Mouse (Mus musculus): ENCODE data around the gene Mark2. TPM values are rescaled to one million over a fixed set of nuclear protein-coding genes. Genes with fewer than 3 reads are reported as not detected.
A peak's percentile ranks its signal among the peaks of the same experiment; 100 is the strongest.

Mark2 gene
- polyA plus RNA-seq, 1 experiment from 2014 or later = 44.7 TPM

- no peak overlapping the region for H3K4me2 ChIP-seq (replicated peaks; ENCODE audit: low read depth)
- H3K9ac ChIP-seq (ENCODE audit: low read length) = peak overlapping the region; percentile 23
These were observed 76.0 kb downstream of the Mark2 start for GRCm38 (mm10) chr19:7265478-7266191.

DNA sequence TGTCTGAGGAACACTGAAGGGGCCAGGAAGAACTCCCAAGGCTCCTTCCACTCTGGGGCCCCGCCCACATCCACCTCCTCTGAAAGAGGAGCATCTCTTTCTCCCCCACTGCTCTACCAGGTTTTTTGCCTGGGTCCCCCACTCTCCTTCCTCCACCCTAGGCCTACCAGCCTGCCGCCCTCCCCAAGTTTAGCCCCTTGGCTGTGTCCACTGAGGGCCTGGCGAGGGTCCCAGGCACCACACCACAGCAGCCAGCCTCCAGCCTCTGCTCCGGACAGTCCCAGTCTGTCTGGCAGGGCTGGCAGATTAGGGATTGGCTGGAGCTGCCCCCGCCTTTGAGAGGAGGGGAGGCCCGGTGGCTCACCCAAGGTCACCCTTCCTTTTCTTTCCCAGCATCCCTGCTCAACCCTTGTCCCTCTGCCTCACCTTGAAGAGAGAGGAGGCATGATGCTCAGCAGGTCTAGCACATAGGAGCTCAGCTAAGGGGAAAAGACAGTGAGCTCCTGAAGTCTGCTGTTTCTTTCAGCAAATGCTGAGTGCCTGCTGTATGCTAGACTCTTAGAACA, 76.8 kb downstream of the Mark2 start:
- DNase-seq (ENCODE audit: low spot score) (no peak), ATAC-seq (ENCODE audit: low FRiP score, low TSS enrichment) (no peak)
- H3K9ac ChIP-seq (ENCODE audit: low read length) = no peak overlapping the region
- 26% methylated on average over 6 of the region's 6 CpGs for WGBS
- no peaks in the 10 kb centered on the region for H3K9me3 ChIP-seq (ENCODE audit: control insufficient read depth, low read length)
- no peak overlapping the region for H3K4me3 ChIP-seq (ENCODE audit: low read depth, low read length)
- H3K4me2 ChIP-seq (replicated peaks; ENCODE audit: low read depth) = no peak overlapping the region
- peaks cover 24% of the 10 kb centered on the region for H3K4me1 ChIP-seq (replicated peaks; ENCODE audit: control insufficient read depth, insufficient read depth)
- TF ChIP-seq EP300 (optimal IDR thresholded peaks at IDR 0.05) = no peak
- TF ChIP-seq CTCF (IDR thresholded peaks at IDR 0.05; ENCODE audit: low read depth) = no peak
- no peaks in the 10 kb centered on the region for H3K36me3 ChIP-seq (ENCODE audit: control insufficient read depth, insufficient read depth, low read length)
- H3K27me3 ChIP-seq (ENCODE audit: control insufficient read depth, insufficient read depth, low read length) = no peaks in the 10 kb centered on the region
- H3K27ac ChIP-seq (replicated peaks) = no peak overlapping the region; the same call in 1 of the 2 replicates

More at GRCm38 (mm10) chr19:7265478-7266191, 76.0 kb downstream of the Mark2 start:
- Histone ChIP-seq H3K4me3 (ENCODE audit: low read depth, low read length) (no peak overlapping the region), H3K4me1 (replicated peaks; ENCODE audit: control insufficient read depth, insufficient read depth) (peaks cover 24% of the 10 kb centered on the region), H3K36me3 (ENCODE audit: control insufficient read depth, insufficient read depth, low read length) (no peaks in the 10 kb centered on the region), H3K27ac (replicated peaks) (peak overlapping the region; percentile 45), H3K27me3 (ENCODE audit: control insufficient read depth, insufficient read depth, low read length) (no peaks in the 10 kb centered on the region), H3K9me3 (ENCODE audit: control insufficient read depth, low read length) (no peaks in the 10 kb centered on the region)
- no peak for TF ChIP-seq EP300 (optimal IDR thresholded peaks at IDR 0.05)
- no peak for TF ChIP-seq CTCF (IDR thresholded peaks at IDR 0.05; ENCODE audit: low read depth)
- 30% methylated on average over 14 of the region's 14 CpGs for WGBS
- DNase-seq (ENCODE audit: low spot score) = no peak
- no peak for ATAC-seq (ENCODE audit: low FRiP score, low TSS enrichment)

DNA sequence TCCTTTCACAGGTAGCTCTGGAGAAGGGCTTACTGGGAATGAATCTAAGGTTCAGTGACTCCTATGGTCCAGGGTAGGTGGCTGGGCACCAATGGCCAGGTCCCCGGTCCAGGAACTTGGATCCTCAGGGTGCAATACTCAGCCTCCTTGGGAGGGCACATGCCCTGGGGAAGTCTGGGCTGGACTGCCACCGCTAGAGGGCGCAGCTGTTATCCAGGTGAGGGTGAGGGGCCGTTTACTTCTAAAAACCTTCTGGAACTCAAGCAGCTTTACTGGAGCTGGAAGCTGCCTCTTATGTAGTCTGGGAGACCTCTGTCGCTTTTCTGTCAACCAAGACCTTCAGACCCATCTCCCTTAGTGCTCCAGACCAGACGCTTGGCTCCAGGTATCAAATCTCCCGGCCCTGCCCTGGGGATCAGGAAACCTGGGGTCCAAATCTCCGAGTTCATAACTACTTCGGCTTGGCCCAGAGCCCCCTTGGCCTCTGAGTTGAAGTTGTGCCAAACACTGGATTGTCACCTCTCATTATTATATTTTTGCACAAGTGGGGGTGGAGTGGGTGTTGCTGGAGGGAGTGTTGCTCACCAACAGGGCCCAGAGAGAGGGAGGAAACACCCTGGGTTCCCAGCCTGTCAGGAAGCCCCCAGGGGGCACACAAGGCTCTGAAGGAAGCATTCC, 77.4 kb downstream of the Mark2 start:
- ATAC-seq (ENCODE audit: low FRiP score, low TSS enrichment) (no peak), DNase-seq (ENCODE audit: low spot score) (peak; percentile 88)
- H3K27me3 ChIP-seq (ENCODE audit: control insufficient read depth, insufficient read depth, low read length) = no peaks in the 10 kb centered on the region
- no peak overlapping the region for H3K4me3 ChIP-seq (ENCODE audit: low read depth, low read length)
- no peak overlapping the region for H3K4me2 ChIP-seq (replicated peaks; ENCODE audit: low read depth)
- H3K9ac ChIP-seq (ENCODE audit: low read length) = no peak overlapping the region
- H3K4me1 ChIP-seq (replicated peaks; ENCODE audit: control insufficient read depth, insufficient read depth) = peaks cover 22% of the 10 kb centered on the region
- no peaks in the 10 kb centered on the region for H3K9me3 ChIP-seq (ENCODE audit: control insufficient read depth, low read length)
- TF ChIP-seq EP300 (optimal IDR thresholded peaks at IDR 0.05) = no peak
- peak; percentile 91 for TF ChIP-seq CTCF (IDR thresholded peaks at IDR 0.05; ENCODE audit: low read depth)
- no peak overlapping the region for H3K27ac ChIP-seq (replicated peaks)
- H3K36me3 ChIP-seq (ENCODE audit: control insufficient read depth, insufficient read depth, low read length) = no peaks in the 10 kb centered on the region
- WGBS = 17% methylated on average over 9 of the region's 9 CpGs

DNA sequence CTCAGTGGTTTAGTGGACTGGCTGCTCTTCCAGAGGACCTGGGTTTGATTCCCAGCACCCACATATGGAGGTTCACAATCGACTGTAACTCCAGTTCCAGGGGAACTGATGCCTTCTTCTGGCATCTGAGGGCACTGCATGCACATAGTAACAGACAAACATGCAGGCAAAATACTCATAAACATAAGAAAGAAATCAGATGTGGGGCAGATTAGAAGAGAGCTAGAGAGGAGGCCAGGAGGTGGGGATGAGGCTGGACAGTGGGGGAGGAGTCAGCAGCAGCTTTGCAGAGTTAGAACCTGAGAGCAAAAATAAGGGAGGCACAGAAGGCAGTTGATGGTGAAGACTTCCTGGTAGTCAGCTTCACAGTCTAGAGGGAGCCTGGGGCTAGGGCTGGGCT, 79.1 kb downstream of the Mark2 start:
- Histone ChIP-seq H3K27me3 (ENCODE audit: control insufficient read depth, insufficient read depth, low read length) (no peaks in the 10 kb centered on the region), H3K9me3 (ENCODE audit: control insufficient read depth, low read length) (no peaks in the 10 kb centered on the region), H3K27ac (replicated peaks) (no peak overlapping the region), H3K4me2 (replicated peaks; ENCODE audit: low read depth) (no peak overlapping the region), H3K4me3 (ENCODE audit: low read depth, low read length) (no peak overlapping the region), H3K4me1 (replicated peaks; ENCODE audit: control insufficient read depth, insufficient read depth) (peaks cover 17% of the 10 kb centered on the region), H3K9ac (ENCODE audit: low read length) (no peak overlapping the region), H3K36me3 (ENCODE audit: control insufficient read depth, insufficient read depth, low read length) (no peaks in the 10 kb centered on the region)
- WGBS = 88% methylated on average over 1 of the region's 1 CpGs
- DNase-seq (ENCODE audit: low spot score) (no peak), ATAC-seq (ENCODE audit: low FRiP score, low TSS enrichment) (no peak)
- TF ChIP-seq EP300 (optimal IDR thresholded peaks at IDR 0.05) (no peak), CTCF (IDR thresholded peaks at IDR 0.05; ENCODE audit: low read depth) (no peak)

DNA sequence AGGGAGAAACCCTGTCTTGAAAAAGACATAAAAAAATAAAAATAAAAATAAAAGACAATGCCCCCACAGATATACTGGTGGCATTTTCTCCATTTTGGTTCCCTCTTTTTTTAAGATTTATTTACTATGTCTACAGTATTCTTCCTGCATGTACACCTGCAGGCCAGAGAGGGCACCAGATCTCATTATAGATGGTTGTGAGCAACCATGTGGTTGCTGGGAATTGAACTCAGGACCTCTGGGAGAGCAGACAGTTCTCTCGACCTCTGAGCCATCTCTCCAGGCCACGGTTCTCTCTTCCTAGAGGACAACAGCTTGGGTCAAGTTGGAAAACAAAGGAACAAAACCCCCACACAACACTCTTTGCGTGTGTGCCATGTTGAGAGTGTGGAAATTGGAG, 79.7 kb downstream of the Mark2 start:
- Histone ChIP-seq H3K36me3 (ENCODE audit: control insufficient read depth, insufficient read depth, low read length) (no peaks in the 10 kb centered on the region), H3K4me2 (replicated peaks; ENCODE audit: low read depth) (no peak overlapping the region), H3K27me3 (ENCODE audit: control insufficient read depth, insufficient read depth, low read length) (no peaks in the 10 kb centered on the region), H3K9ac (ENCODE audit: low read length) (no peak overlapping the region), H3K4me1 (replicated peaks; ENCODE audit: control insufficient read depth, insufficient read depth) (peaks cover 12% of the 10 kb centered on the region), H3K27ac (replicated peaks) (no peak overlapping the region), H3K4me3 (ENCODE audit: low read depth, low read length) (no peak overlapping the region), H3K9me3 (ENCODE audit: control insufficient read depth, low read length) (no peaks in the 10 kb centered on the region)
- DNase-seq (ENCODE audit: low spot score) = no peak
- no peak for ATAC-seq (ENCODE audit: low FRiP score, low TSS enrichment)
- WGBS = 94% methylated on average over 3 of the region's 3 CpGs
- TF ChIP-seq EP300 (optimal IDR thresholded peaks at IDR 0.05) = no peak
- TF ChIP-seq CTCF (IDR thresholded peaks at IDR 0.05; ENCODE audit: low read depth) = no peak

- no peak overlapping the region for H3K4me2 ChIP-seq (replicated peaks; ENCODE audit: low read depth)
- no peak for ATAC-seq (ENCODE audit: low FRiP score, low TSS enrichment)
- no peak for TF ChIP-seq EP300 (optimal IDR thresholded peaks at IDR 0.05)
- no peak for TF ChIP-seq CTCF (IDR thresholded peaks at IDR 0.05; ENCODE audit: low read depth)
These were observed 80.2 kb downstream of the Mark2 start for GRCm38 (mm10) chr19:7261476-7261875.

More at GRCm38 (mm10) chr19:7261476-7261875, 80.2 kb downstream of the Mark2 start:
- no peaks in the 10 kb centered on the region for H3K36me3 ChIP-seq (ENCODE audit: control insufficient read depth, insufficient read depth, low read length)
- H3K27ac ChIP-seq (replicated peaks) = no peak overlapping the region
- H3K27me3 ChIP-seq (ENCODE audit: control insufficient read depth, insufficient read depth, low read length) = no peaks in the 10 kb centered on the region
- no peaks in the 10 kb centered on the region for H3K9me3 ChIP-seq (ENCODE audit: control insufficient read depth, low read length)
- 92% methylated on average over 1 of the region's 1 CpGs for WGBS
- H3K4me1 ChIP-seq (replicated peaks; ENCODE audit: control insufficient read depth, insufficient read depth) = peaks cover 9% of the 10 kb centered on the region; the same call in 1 of the 2 replicates
- no peak for DNase-seq (ENCODE audit: low spot score)
- no peak overlapping the region for H3K9ac ChIP-seq (ENCODE audit: low read length)
- no peak overlapping the region for H3K4me3 ChIP-seq (ENCODE audit: low read depth, low read length)

Data from stomach, postnatal 0 days (tissue).